Mouse (Mus musculus) brain, adult 2 months (tissue): ENCODE measurements around the gene Pgk2.
"Not testable (repeated sequence)": the region's sequence is repeated elsewhere in the genome, so short reads cannot be mapped to it uniquely, and the experiment has no call there.

Experiments used
- DNase-seq: peaks from one replicate; pipeline ENCODE4 v3.0.0; 2011; ENCODE audit warnings: low read depth, low spot score

Pgk2 gene

GRCm38 (mm10) chr17:40208540-40208939, at the start of gene Pgk2:
TSS of gene Pgk2 (minus strand) at chr17:40208640.
- DNase-seq, result no peak

DNA sequence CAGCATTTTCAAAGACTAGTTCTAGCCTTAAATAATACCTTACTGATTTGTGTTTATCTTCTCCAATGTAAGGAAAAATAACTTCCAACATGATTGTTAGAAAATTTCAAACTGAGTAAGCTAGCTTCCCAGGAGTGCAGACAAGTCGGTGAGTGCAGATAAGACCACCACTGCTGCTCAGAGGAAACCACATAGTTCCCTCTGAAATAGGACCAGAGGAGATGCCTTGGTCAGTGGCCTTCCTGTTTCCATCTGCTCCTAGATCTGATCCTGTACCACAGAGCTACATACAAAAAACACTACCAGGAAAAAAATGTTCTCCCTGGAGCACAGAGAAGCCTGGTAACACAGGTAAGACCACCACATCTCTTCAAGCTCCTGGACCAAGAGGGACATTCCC, 44.0 kb upstream of the Pgk2 start:
- no peak for DNase-seq

- no peak for DNase-seq
These were observed 33.7 kb upstream of the Pgk2 start, which contains the start of gene Crisp3 for GRCm38 (mm10) chr17:40242135-40242534. TSS of gene Crisp3 (minus strand) at chr17:40242288.

DNA sequence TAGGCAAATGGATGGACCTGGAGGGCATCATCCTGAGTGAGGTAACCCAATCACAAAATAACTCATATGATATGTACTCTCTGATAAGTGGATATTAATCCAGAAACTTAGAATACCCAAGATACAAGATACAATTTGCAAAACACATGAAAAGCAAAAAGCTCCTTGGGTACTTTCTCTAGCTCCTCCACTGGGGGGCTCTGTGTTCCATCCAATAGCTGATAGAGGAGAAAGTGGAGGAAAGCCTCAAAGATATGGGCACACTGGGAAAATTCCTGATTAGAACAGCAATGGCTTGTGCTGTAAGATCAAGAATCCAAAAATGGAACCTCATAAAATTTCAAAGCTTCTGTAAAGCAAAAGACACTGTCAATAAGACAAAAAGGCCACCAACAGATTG, 6.6 kb downstream of the Pgk2 start:
- not testable (repeated sequence) for DNase-seq

DNA sequence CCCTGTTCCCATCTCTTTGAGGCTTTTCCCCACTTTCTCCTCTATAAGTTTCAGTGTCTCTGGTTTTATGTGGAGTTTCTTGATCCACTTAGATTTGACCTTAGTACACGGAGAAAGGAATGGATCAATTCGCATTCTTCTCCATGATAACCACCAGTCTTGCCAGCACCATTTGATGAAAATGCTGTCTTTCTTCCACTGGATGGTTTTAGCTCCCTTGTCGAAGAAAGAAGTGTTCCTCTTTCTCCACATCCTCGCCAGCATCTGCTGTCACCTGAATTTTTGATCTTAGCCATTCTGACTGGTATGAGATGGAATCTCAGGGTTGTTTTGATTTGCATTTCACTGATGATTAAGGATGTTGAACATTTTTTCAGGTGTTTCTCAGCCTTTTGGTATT, 18.2 kb downstream of the Pgk2 start:
- DNase-seq, result not testable (repeated sequence)

DNA sequence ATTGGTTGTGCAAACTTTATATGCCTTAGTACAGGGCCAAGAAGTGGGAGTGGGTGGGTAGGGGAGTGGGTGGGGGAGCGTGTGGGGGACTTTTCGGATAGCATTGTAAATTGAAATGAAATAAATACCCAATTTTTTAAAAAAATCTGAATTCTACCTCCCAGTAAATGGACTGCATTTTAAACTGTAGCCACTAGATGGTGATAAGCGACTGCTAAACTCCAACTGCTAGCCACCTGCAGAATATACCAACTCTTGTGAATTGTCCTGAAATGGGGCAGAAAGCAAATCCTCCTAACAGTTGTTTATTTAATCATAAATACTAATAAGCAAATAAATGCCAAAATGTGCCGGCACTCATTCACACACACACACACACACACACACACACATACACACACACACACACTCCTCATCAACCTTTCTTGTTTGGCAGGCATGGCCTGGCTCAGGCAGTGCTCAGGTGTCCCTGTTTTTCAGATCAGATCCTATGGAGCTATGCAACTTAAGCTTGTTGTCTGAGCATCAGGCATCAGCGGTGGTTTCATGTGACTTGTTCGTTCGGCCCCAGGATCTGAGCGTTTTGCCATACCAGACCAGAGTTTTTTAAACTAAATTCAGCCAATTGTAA, 50.6 kb downstream of the Pgk2 start:
- not testable (repeated sequence) for DNase-seq
